9 mouse cellular contexts compared by ENCODE assay signal in the genomic region with DNA sequence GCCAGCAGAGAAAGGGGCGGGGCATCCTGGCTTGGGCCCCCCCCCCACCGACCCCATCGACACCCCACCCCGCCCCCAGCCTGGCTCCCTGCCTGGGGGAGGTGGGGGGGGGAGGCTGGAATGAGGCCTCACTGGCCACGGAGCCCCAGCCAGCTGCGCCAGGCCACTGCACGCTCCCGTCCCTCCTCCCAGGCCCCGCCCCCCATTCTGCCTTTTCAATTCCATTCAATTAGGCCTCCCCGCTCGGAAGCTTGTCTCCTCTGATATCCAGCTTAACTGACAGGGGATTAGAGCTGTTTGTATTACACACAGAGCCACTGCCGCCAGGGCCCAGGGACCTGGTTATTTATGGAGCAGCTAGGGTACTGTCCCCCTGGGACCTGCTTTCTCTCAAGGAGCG. TPM values are rescaled to one million over a fixed set of nuclear protein-coding genes. Genes with fewer than 3 reads are reported as not detected.
DNase-seq lines count a peak whose midpoint lies in the region; ATAC-seq lines count a peak whose summit lies in the region.
"Had no signal": no experiment of that assay in that cellular context is flagged by ENCODE, and none has a peak within 500 bp of the region (broad histone marks: within the 10 kb centered on the region; RNA-seq: fewer than 3 reads in every experiment).

No protein-coding gene starts in this region.

- peak overlapping the region; percentile 93 for H3K27ac ChIP-seq in hindbrain, embryonic 12.5 days
- H3K27ac ChIP-seq in lung, embryonic 16.5 days (ENCODE audit: low read length): peak overlapping the region; percentile 76

- peak overlapping the region; percentile 25 for H3K4me3 ChIP-seq in hindbrain, embryonic 12.5 days
- H3K4me3 ChIP-seq in lung, embryonic 16.5 days (ENCODE audit: low read length): peak overlapping the region; percentile 27

- H3K36me3 ChIP-seq in hindbrain, embryonic 12.5 days: no peaks in the 10 kb centered on the region
- H3K36me3 ChIP-seq in lung, embryonic 16.5 days (ENCODE audit: control insufficient read depth, insufficient read depth, low read length): no peaks in the 10 kb centered on the region
- H3K36me3 ChIP-seq: G1E had no signal

- H3K27me3 ChIP-seq in hindbrain, embryonic 12.5 days: peaks cover 13% of the 10 kb centered on the region
- no peaks in the 10 kb centered on the region for H3K27me3 ChIP-seq in lung, embryonic 16.5 days (ENCODE audit: control insufficient read depth, insufficient read depth, low read depth, low read length)

- H3K4me1 ChIP-seq in hindbrain, embryonic 12.5 days: peaks cover 48% of the 10 kb centered on the region
- peaks cover 15% of the 10 kb centered on the region for H3K4me1 ChIP-seq in lung, embryonic 16.5 days (replicated peaks; ENCODE audit: control insufficient read depth, insufficient read depth, low read length)

- H3K9me3 ChIP-seq in hindbrain, embryonic 12.5 days (replicated peaks): no peaks in the 10 kb centered on the region
- no peaks in the 10 kb centered on the region for H3K9me3 ChIP-seq in lung, embryonic 16.5 days (ENCODE audit: control insufficient read depth, low read length)
- H3K9me3 ChIP-seq: G1E had no signal

- WGBS in hindbrain, embryonic 12.5 days: 1% methylated on average over 7 of the region's 13 CpGs
- 3% methylated on average over 10 of the region's 13 CpGs for WGBS in lung, embryonic 16.5 days

- ATAC-seq in hindbrain, embryonic 12.5 days (ENCODE audit: low FRiP score): peak; percentile 88
- peak; percentile 94 for ATAC-seq in lung, embryonic 16.5 days (ENCODE audit: low read depth)

- DNase-seq in urinary bladder, postnatal 4 days (ENCODE audit: low spot score in 2 of 2): peak; percentile 56 to 73
- no peak for DNase-seq in urinary bladder, postnatal 25 days (ENCODE audit: low spot score)
- peak; percentile 70 for DNase-seq in forelimb bud, embryonic 11.5 days (ENCODE audit: low read depth, low spot score)
- peak; percentile 60 to 73 for DNase-seq in layer of hippocampus, postnatal 10 days (ENCODE audit: low spot score in 2 of 2)
- DNase-seq in retina, postnatal 1 day: peak; percentile 99
- DNase-seq in thymus, postnatal 36 days: no peak

- H3K9ac ChIP-seq in hindbrain, embryonic 12.5 days: peak overlapping the region; percentile 36
- peak overlapping the region; percentile 47 for H3K9ac ChIP-seq in lung, embryonic 16.5 days (ENCODE audit: low read length)

- peak overlapping the region; percentile 49 for H3K4me2 ChIP-seq in hindbrain, embryonic 12.5 days (replicated peaks)
- H3K4me2 ChIP-seq in lung, embryonic 16.5 days (ENCODE audit: low read depth, low read length): peak overlapping the region; percentile 61

RNA-seq across cellular contexts. Expression of gene Mvk, which starts 23.4 kb away (rescaled TPM):
- polyA plus RNA-seq in hindbrain, embryonic 12.5 days (2016; fragmentation: Nextera tagmentation; extraction: Ambion mirVana): 50.6 and 51.2 TPM in 2 replicates
- total RNA-seq in layer of hippocampus, postnatal 10 days (2021): 10 to 100 TPM; 52.6 to 54.6 TPM
- 31.1 and 36.1 TPM in 2 replicates for polyA plus RNA-seq in lung, embryonic 16.5 days (2015; fragmentation: Nextera tagmentation; extraction: Ambion mirVana)

RNA-seq across cellular contexts. Expression of gene Mmab, which starts 23.6 kb away (rescaled TPM):
- polyA plus RNA-seq in hindbrain, embryonic 12.5 days (2016; fragmentation: Nextera tagmentation; extraction: Ambion mirVana): 27.3 and 31.5 TPM in 2 replicates
- 10 to 100 TPM; 22.0 to 24.4 TPM for total RNA-seq in layer of hippocampus, postnatal 10 days (2021)
- polyA plus RNA-seq in lung, embryonic 16.5 days (2015; fragmentation: Nextera tagmentation; extraction: Ambion mirVana): 29.8 and 31.7 TPM in 2 replicates

Comparison
In these comparisons a context has a peak if more than half of its experiments do, and no peak if none do; other contexts are left out.
1. DNase-seq: peak in urinary bladder, postnatal 4 days (2 of 2), forelimb bud, embryonic 11.5 days (single experiment), layer of hippocampus, postnatal 10 days (2 of 2) and retina, postnatal 1 day (single experiment); none in urinary bladder, postnatal 25 days (single experiment) and thymus, postnatal 36 days (0 of 2).